Mouse (Mus musculus) ES-Bruce4 (cell line): Measurements from ENCODE around the gene Dusp13. TPM values are rescaled to one million over a fixed set of nuclear protein-coding genes. Genes with fewer than 3 reads are reported as not detected.

ENCODE experiments used
- H3K27ac ChIP-seq: 2 replicates; pipeline ENCODE4 v1.5.1; 2012; ENCODE audit warnings: low read length, inconsistent platforms; ENCODE audit not compliant: insufficient read depth
- H3K27me3 ChIP-seq: 2 replicates; pipeline ENCODE4 v1.6.1; 2012; ENCODE audit warnings: mild to moderate bottlenecking, low read length, inconsistent platforms; ENCODE audit not compliant: control insufficient read depth, poor library complexity, insufficient read depth, severe bottlenecking
- H3K36me3 ChIP-seq: 2 replicates; pipeline ENCODE4 v1.6.1; 2012; ENCODE audit warnings: inconsistent platforms, mild to moderate bottlenecking, low read length, moderate library complexity; ENCODE audit not compliant: control insufficient read depth, poor library complexity, insufficient read depth, severe bottlenecking
- H3K4me1 ChIP-seq: one replicate; pipeline ENCODE4 v1.8.1; 2011; ENCODE audit warnings: low read length; ENCODE audit not compliant: control insufficient read depth, insufficient read depth
- H3K4me3 ChIP-seq: 2 replicates; pipeline ENCODE4 v1.5.1; 2011; ENCODE audit warnings: low read depth, mild to moderate bottlenecking, low read length
- H3K9ac ChIP-seq: 2 replicates; pipeline ENCODE4 v1.6.1; 2012; ENCODE audit warnings: low read depth, mild to moderate bottlenecking, inconsistent platforms; ENCODE audit not compliant: poor library complexity, severe bottlenecking
- H3K9me3 ChIP-seq: replicated peaks from 2 replicates; pipeline ENCODE4 v1.6.1; 2012; ENCODE audit warnings: mild to moderate bottlenecking, low read length, inconsistent platforms; ENCODE audit not compliant: control insufficient read depth, poor library complexity, insufficient read depth, severe bottlenecking
- CTCF ChIP-seq: IDR thresholded peaks from one replicate; pipeline ENCODE4 v1.8.1; 2011; ENCODE audit warnings: low read depth, low read length
- EP300 ChIP-seq: IDR thresholded peaks from 2 replicates; pipeline ENCODE4 v1.6.1; 2011; ENCODE audit warnings: low read depth, low read length; ENCODE audit not compliant: insufficient read depth
- POLR2A ChIP-seq: IDR thresholded peaks from one replicate; pipeline ENCODE4 v1.8.1; 2011; ENCODE audit warnings: low read length; ENCODE audit not compliant: insufficient read depth
- polyA plus RNA-seq: library from polyadenylated mRNA; stranded (reverse); fragments of >200 nt; gene quantifications from 2 replicates; pipeline ENCODE4 v1.2.4, GENCODE M21; 2011; ENCODE audit warnings: low read depth; ENCODE audit not compliant: missing spikeins, insufficient read depth, insufficient read length

The Dusp13 gene
- polyA plus RNA-seq, 1 experiment = not detected

DNA sequence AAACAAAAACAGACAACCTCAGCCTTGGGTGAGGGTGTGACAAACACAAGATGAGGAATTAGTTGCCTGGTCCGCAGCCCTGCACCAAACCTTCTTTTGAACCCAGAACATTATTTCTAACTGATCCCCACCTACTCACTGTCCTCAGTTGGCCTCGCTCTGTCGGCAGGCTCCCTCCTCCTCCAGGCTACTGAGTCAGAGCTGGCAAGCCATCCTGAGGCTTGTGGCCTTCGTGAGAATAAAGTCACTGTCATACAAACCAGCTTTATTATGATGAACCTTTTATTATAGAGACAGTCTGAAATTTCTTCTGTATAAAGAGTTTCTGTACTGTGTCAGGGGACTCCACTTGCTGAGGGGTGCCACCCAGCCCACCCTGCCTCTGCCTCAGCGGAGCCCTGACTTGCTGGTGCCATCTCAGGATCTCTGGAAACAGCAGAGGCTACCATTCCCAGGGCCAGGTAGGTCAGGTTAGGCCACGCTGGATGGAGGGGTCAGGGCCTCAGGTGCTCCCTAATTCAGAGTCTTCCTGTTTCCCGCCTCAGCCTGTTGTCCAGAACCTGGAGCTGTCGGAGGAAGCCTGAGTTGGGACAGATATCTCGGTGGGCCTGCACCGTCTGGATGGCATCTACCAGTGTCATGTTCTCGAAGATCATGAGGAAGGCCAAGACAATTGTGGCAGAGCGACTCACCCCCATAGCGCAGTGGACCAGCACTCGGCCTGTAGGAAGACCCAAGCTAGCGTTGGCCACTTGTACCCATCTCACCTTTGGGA lies 17.7 kb downstream of the Dusp13 start:
- Histone ChIP-seq H3K9me3 (no peaks in the 10 kb centered on the region), H3K27me3 (no peaks in the 10 kb centered on the region), H3K36me3 (no peaks in the 10 kb centered on the region), H3K4me3 (no peak overlapping the region), H3K9ac (no peak overlapping the region), H3K27ac (no peak overlapping the region), H3K4me1 (no peaks in the 10 kb centered on the region)
- no peak for TF ChIP-seq POLR2A
- TF ChIP-seq CTCF = no peak
- TF ChIP-seq EP300 = no peak

DNA sequence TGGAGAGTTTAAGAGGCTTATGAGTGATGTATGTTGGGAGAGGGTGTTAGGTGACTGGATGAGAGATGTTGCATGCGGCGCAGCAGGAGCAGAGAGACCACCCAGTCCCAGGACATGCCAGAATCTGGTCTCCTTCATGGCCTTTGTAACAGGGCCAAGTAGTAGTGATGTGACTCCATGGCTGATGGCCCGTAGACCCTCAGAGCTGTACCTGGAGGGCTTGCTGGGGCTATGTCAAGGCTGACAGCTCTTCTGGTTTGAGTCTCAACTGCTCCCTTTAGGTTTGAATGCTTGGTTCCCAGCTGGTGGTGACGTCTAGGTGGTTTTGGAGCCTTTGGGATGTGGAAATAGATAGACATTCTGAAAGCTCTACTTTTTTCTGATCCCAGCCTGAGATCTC lies 21.0 kb downstream of the Dusp13 start:
- no peaks in the 10 kb centered on the region for H3K9me3 ChIP-seq
- H3K27ac ChIP-seq = no peak overlapping the region
- no peaks in the 10 kb centered on the region for H3K27me3 ChIP-seq
- H3K36me3 ChIP-seq = no peaks in the 10 kb centered on the region
- H3K4me1 ChIP-seq = no peaks in the 10 kb centered on the region
- TF ChIP-seq CTCF = no peak
- H3K4me3 ChIP-seq = no peak overlapping the region
- H3K9ac ChIP-seq = no peak overlapping the region

DNA sequence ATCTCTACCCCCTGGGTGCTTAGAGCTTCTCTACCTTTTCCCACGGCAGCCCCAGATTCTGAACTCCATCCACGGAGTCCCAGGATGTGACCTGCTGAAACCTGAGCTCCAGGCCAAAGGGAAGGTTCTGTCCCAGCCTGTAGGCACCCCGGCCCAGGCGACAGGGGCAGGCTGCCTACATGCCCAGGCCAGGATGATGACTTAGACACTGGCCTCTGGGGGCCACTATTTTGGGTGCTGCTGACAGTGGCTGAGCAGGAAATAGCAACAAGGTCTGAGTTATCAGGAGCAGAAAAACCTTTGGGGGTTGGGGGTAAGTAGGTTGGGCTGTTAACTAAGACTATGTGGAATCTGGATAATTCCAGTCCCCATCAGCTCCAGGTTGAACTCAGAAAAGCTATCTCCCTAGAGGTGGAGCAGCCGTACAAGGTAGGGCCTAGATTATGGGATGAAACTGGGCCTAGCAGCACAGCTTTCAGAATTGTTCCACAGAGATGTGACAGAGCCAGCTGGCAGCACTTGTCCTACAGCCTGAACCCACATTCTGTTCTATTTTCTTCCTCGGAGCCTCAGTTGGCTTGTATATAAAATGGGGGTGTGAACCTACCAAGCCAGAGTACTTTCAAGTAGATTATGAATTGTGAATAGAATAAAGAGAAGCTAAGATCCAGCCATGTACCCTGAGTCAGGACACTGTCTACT lies 21.8 kb downstream of the Dusp13 start:
- H3K9me3 ChIP-seq = no peaks in the 10 kb centered on the region
- H3K27me3 ChIP-seq = no peaks in the 10 kb centered on the region
- H3K36me3 ChIP-seq = no peaks in the 10 kb centered on the region
- H3K4me1 ChIP-seq = no peaks in the 10 kb centered on the region
- H3K27ac ChIP-seq = no peak overlapping the region
- H3K4me3 ChIP-seq = no peak overlapping the region
- no peak overlapping the region for H3K9ac ChIP-seq
- TF ChIP-seq CTCF (no peak), EP300 (no peak), POLR2A (no peak)

DNA sequence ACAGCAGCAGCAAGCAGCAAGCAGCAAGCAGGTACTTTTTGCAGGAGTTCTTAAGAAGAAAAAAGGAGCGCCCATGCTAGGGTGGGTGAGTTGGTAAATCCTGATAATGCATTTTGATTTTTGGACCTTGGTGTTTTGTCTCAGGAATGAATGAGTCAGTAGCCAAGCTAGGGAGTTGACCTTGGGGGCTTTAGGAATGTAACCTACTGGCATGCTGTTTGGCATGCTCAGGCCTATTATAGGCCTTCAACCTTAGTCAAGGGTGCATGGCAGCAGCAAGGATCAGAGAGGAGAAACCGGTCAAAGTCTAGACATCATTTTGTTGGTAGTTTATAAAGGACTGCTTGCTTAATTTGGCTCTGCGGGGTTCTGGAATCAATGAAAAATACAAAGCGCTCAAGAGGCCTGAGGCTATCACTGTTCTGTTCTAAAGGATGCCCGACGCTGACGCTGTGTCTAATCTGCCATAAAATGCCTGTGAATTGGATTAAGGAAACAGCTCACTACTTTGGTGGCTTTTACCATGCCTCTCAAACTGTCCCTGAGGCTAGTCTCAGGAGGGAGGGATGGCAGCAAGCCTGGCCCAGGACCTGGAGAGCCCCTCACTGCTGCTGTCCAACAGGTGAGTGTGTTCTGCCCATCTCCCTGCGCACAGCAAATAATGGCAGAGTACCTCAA lies 28.8 kb downstream of the Dusp13 start:
- no peak for TF ChIP-seq CTCF
- no peak for TF ChIP-seq EP300
- TF ChIP-seq POLR2A = no peak
- H3K27ac ChIP-seq = no peak overlapping the region
- H3K4me1 ChIP-seq = no peaks in the 10 kb centered on the region

DNA sequence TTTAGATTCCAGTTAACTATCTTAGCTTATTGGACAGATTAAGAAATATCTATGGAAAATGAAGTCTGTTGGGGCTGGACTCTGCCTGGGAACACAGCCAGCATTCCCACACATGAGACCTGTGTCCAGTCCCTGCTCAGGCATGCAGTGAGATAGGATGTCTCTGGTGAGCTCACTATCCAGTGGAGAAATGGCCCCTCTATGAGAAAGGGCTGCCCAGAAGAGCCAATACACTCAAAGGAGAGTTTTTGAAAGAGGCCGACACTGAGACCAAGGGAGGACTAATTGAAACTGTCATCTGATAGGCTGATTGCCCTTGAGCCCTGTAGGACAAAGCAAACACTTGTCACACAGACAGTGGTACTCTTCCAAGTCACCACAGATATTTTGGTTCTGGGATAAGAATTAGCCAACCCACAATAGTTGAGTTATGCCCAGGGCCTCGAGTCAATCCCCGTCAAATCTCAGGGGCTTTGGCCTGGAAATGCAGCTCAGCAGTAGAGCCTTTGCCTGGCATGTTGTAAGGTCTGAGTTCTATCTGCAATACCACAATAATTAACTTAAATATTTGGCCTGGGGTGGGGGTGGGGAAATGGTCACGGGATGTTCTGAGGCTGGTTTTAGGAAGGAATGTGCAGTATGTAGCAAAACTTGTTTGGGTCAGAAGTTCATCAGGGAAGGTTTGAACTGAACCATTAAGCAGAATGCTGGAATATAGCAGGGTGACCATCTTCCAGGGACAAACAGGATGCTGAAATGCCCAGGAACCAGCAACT lies 30.4 kb downstream of the Dusp13 start:
- Histone ChIP-seq H3K9ac (no peak overlapping the region), H3K36me3 (no peaks in the 10 kb centered on the region), H3K27ac (no peak overlapping the region), H3K4me1 (no peaks in the 10 kb centered on the region), H3K4me3 (no peak overlapping the region), H3K9me3 (no peaks in the 10 kb centered on the region), H3K27me3 (no peaks in the 10 kb centered on the region)
- TF ChIP-seq POLR2A (no peak), EP300 (no peak), CTCF (no peak)

More for the DNA sequence above, 28.8 kb downstream of the Dusp13 start:
- Histone ChIP-seq H3K9me3 (no peaks in the 10 kb centered on the region), H3K4me3 (no peak overlapping the region), H3K36me3 (no peaks in the 10 kb centered on the region), H3K27me3 (no peaks in the 10 kb centered on the region), H3K9ac (no peak overlapping the region)
